ENCODE assay signal across 23 mouse cellular contexts in genomic region chr8:44377731-44378130, GRCm38 (mm10).
DNase-seq lines count a peak whose midpoint lies in the region; ATAC-seq and TF ChIP-seq lines count a peak whose summit lies in the region.
"Had no signal": no experiment of that assay in that cellular context is flagged by ENCODE, and none has a peak within 500 bp of the region (broad histone marks: within the 10 kb centered on the region; RNA-seq: fewer than 3 reads in every experiment).

No protein-coding gene starts in this region.

- H3K4me3 ChIP-seq in kidney, postnatal 0 days (replicated peaks; ENCODE audit: low read depth, low read length): no peak overlapping the region
- no peak overlapping the region for H3K4me3 ChIP-seq in intestine, embryonic 16.5 days (ENCODE audit: low read length)
- no peak overlapping the region for H3K4me3 ChIP-seq in forebrain, embryonic 12.5 days (replicated peaks)
- H3K4me3 ChIP-seq: embryonic facial prominence, embryonic 13.5 days; forebrain, embryonic 15.5 days; heart, embryonic 13.5 days; hindbrain, embryonic 12.5 days had no signal

- H3K36me3 ChIP-seq in kidney, postnatal 0 days (ENCODE audit: insufficient read depth, low read length): no peaks in the 10 kb centered on the region
- no peaks in the 10 kb centered on the region for H3K36me3 ChIP-seq in intestine, embryonic 16.5 days (ENCODE audit: control insufficient read depth, insufficient read depth, low read length)
- H3K36me3 ChIP-seq in forebrain, embryonic 12.5 days (replicated peaks): no peaks in the 10 kb centered on the region
- H3K36me3 ChIP-seq: embryonic facial prominence, embryonic 13.5 days; forebrain, embryonic 15.5 days; G1E; heart, embryonic 13.5 days; hindbrain, embryonic 12.5 days had no signal

- 57% methylated on average over 3 of the region's 3 CpGs for WGBS in kidney, postnatal 0 days
- WGBS in intestine, embryonic 16.5 days: 53% methylated on average over 3 of the region's 3 CpGs
- 61% methylated on average over 3 of the region's 3 CpGs for WGBS in forebrain, embryonic 12.5 days

- H3K4me1 ChIP-seq in kidney, postnatal 0 days (replicated peaks; ENCODE audit: insufficient read depth, low read length): no peaks in the 10 kb centered on the region
- no peaks in the 10 kb centered on the region for H3K4me1 ChIP-seq in intestine, embryonic 16.5 days (ENCODE audit: control insufficient read depth, insufficient read depth, low read length)
- peaks cover 2% of the 10 kb centered on the region; the same call in 1 of the 2 replicates for H3K4me1 ChIP-seq in forebrain, embryonic 12.5 days
- H3K4me1 ChIP-seq: embryonic facial prominence, embryonic 13.5 days; hindbrain, embryonic 12.5 days had no signal

- peak; percentile 8 for DNase-seq in kidney, postnatal 0 days (ENCODE audit: low spot score)
- no peak for DNase-seq in kidney, adult 9 months
- peak; percentile 70 for DNase-seq in Muller cell, postnatal 12 days (ENCODE audit: inconsistent ontology term)
- no peak for DNase-seq in frontal cortex, postnatal 14 days (ENCODE audit: low spot score in 2 of 2)
- DNase-seq: adrenal gland, postnatal 10 days; B cell, adult 2 months; cerebellum, adult 11-12 months; cerebellum, adult 9-10 months; cerebellum, postnatal 25 days; gastrocnemius, postnatal 10 days; heart, adult 18-20 months; heart, postnatal 10 days; heart, postnatal 4 days had no signal

- no peak overlapping the region for H3K9ac ChIP-seq in kidney, postnatal 0 days (ENCODE audit: low read depth, low read length)
- no peak overlapping the region for H3K9ac ChIP-seq in intestine, embryonic 16.5 days (ENCODE audit: low read depth, low read length)
- H3K9ac ChIP-seq in forebrain, embryonic 12.5 days: no peak overlapping the region
- H3K9ac ChIP-seq: embryonic facial prominence, embryonic 13.5 days; forebrain, embryonic 15.5 days; heart, embryonic 13.5 days; hindbrain, embryonic 12.5 days had no signal

- no peaks in the 10 kb centered on the region for H3K27me3 ChIP-seq in kidney, postnatal 0 days (ENCODE audit: insufficient read depth, low read length)
- no peaks in the 10 kb centered on the region for H3K27me3 ChIP-seq in intestine, embryonic 16.5 days (replicated peaks; ENCODE audit: control insufficient read depth, insufficient read depth, low read length)
- no peaks in the 10 kb centered on the region for H3K27me3 ChIP-seq in forebrain, embryonic 12.5 days
- H3K27me3 ChIP-seq: embryonic facial prominence, embryonic 13.5 days; forebrain, embryonic 15.5 days; heart, embryonic 13.5 days; hindbrain, embryonic 12.5 days had no signal

- no peak overlapping the region for H3K4me2 ChIP-seq in kidney, postnatal 0 days (ENCODE audit: low read length)
- H3K4me2 ChIP-seq in intestine, embryonic 16.5 days (ENCODE audit: low read depth, low read length): no peak overlapping the region
- no peak overlapping the region for H3K4me2 ChIP-seq in forebrain, embryonic 12.5 days
- H3K4me2 ChIP-seq: embryonic facial prominence, embryonic 13.5 days; forebrain, embryonic 15.5 days; heart, embryonic 13.5 days; hindbrain, embryonic 12.5 days had no signal

- H3K9me3 ChIP-seq in kidney, postnatal 0 days (replicated peaks; ENCODE audit: low read length): no peaks in the 10 kb centered on the region
- no peaks in the 10 kb centered on the region for H3K9me3 ChIP-seq in intestine, embryonic 16.5 days (ENCODE audit: control insufficient read depth, low read length)
- H3K9me3 ChIP-seq in forebrain, embryonic 12.5 days: no peaks in the 10 kb centered on the region
- H3K9me3 ChIP-seq: embryonic facial prominence, embryonic 13.5 days; forebrain, embryonic 15.5 days; heart, embryonic 13.5 days; hindbrain, embryonic 12.5 days had no signal

- no peak overlapping the region for H3K27ac ChIP-seq in kidney, postnatal 0 days
- H3K27ac ChIP-seq in intestine, embryonic 16.5 days (ENCODE audit: low read length): no peak overlapping the region
- no peak overlapping the region for H3K27ac ChIP-seq in forebrain, embryonic 12.5 days
- H3K27ac ChIP-seq: embryonic facial prominence, embryonic 13.5 days; forebrain, embryonic 15.5 days; heart, embryonic 13.5 days; hindbrain, embryonic 12.5 days had no signal

- ATAC-seq in kidney, postnatal 0 days (replicated peaks; ENCODE audit: low FRiP score, low read depth): no peak
- peak; percentile 97 for ATAC-seq in intestine, embryonic 16.5 days
- no peak for ATAC-seq in forebrain, embryonic 12.5 days (ENCODE audit: low FRiP score)
- ATAC-seq: CD4-positive, CD25-positive, alpha-beta regulatory T cell, adult 4 months; forebrain, embryonic 15.5 days; hindbrain, embryonic 16.5 days; inflammation-experienced regulatory T-cells, adult 6 months had no signal

- TF ChIP-seq CTCF in kidney, postnatal 0 days (IDR thresholded peaks at IDR 0.05; ENCODE audit: low read depth): no peak

Comparison
In these comparisons a context has a peak if more than half of its experiments do, and no peak if none do; other contexts are left out.
1. DNase-seq: peak in kidney, postnatal 0 days (single experiment) and Muller cell, postnatal 12 days (single experiment); none in kidney, adult 9 months (single experiment) and frontal cortex, postnatal 14 days (0 of 2).